Mouse (Mus musculus) urinary bladder, adult 18-20 months (tissue): ENCODE measurements around the gene Pter.
A peak's percentile ranks its signal among the peaks of the same experiment; 100 is the strongest.

Source experiments
- DNase-seq, 2 experiments: peaks; one replicate each; pipeline ENCODE4 v3.0.0; 2022; ENCODE audit warnings: low spot score in 2 of 2, mixed read lengths in 2 of 2

The Pter gene

GRCm38 (mm10) chr2:12923804-12924591 is at the start of gene Pter:
Pter (plus strand) TSS chr2:12924041.
- peak; percentile 80 to 87 for DNase-seq

DNA sequence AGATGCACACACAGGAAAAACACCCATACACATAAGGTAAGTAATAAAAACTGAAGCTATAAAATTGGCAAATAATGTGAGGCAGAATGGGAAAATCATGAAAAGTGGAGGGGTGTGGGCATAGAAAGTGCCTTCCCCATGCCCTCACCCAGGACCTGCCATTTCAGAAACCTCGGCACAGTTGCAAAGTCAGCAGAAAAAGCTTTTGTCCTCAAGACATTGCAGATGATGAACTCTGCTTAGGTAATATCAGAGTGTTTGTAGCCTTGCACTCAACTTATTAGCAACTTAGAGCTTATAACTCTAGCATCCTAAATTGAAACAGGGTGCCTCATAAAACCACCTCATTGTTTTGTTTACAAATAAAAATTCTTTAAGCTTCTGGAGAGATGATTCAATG is 49.6 kb upstream of the Pter start:
- no peak for DNase-seq

DNA sequence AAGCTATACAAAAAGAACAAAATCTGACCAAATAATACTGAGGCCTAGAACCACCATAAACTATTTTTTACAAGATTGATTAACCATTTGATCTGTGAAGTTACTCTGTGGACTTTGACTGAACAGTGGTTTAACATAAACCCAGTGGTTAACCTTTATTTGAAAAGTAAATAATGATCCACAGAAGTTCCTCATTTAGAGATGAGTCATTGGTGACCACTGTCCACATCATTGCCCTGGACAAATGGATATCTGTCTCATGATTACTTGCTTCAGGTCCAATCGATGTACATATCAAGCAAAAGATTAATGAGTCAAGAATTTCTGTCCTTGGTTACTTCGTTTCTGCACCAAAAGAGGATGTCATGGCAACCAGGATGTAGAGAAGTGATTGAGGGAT is 44.3 kb upstream of the Pter start:
- no peak for DNase-seq

DNA sequence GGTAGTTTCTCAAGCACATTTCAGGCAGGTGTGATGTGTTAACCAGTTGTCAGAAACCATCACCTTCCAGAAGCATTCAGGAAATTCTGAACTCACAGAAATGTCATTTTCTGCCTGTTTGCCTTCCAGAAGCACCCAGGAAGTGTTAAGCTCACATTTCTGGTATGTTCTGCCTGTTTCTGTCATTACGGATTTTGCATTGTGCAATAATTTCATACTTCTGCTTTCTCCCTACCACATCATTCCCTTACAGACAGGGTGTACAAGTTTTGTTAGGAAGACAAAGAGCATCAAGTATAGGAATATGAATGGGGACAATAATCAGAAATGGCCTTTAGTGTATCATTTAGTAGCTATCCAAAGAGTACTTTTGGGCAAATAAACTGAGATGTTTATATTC is 42.8 kb upstream of the Pter start:
- no peak for DNase-seq

DNA sequence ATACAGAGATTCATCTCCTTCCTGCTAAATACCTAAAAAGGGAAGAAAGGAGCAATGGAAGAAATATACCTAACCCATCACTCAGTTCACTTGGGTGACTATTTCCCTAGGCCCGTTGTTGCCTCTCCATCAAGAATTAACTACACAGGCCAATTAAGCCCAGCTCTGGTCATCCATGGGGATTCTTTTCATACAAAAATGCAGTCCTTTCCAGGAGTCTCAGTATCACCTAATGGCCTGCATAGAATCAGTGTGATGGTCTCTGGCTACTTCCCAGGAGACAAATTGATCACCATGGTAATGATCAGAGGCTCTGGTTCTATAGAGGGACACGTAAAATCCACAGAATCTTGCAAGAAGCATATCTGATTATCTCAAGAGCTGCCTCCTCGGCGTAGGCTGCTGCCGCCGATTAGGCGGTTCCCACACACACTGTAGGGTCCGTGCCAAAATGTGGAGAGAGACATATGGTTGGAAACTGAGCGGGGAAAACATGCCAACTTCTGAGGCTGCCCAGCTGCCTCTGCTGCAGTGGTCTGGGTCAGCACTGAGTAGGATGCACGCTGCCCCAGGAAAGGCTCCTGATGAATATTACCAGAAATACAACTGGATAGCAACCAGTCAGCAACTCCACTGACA is 40.4 kb upstream of the Pter start:
- no peak for DNase-seq

- DNase-seq = no peak
Observed at GRCm38 (mm10) chr2:12887015-12887414, 36.8 kb upstream of the Pter start.

DNA sequence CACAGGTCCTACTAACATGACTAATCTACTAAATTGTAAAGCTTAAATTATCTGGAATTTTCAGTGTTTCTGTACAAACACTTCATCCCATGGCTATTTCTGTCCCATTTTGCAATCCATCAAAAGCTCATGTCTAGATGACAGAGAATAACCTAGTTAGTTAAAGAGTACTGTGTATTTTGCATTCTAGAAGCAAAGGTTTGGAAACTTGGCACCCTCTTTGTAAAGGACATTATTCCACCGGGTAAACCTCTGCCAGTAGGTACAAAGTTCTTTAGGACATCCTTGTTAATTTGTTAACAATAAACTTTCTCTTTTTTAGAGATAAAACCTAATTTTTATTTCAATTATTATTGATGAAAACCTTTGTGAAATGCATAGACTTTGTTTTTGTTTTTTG is 18.1 kb upstream of the Pter start:
- no peak for DNase-seq

DNA sequence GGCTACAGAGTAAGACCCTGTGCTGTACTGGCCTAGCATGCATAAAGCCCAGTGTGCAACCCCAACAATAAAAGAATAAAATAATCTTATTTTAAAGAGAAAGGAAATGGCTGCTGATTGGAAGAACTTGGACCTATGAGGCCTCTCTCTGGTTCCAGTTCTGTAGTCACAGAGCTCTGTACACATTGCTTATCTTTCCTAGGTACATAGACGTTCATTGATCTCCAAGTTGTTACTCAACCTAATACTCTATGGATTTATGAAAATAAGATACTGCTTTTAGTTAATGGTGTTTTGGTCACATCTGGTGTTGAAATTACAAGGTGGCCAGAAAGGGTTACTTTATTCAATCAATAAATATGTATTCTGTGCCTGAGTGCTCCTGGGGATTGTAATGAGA is 1.8 kb downstream of the Pter start:
- DNase-seq = no peak

- DNase-seq = no peak
Observed at GRCm38 (mm10) chr2:12930338-12930737, 6.5 kb downstream of the Pter start.

DNA sequence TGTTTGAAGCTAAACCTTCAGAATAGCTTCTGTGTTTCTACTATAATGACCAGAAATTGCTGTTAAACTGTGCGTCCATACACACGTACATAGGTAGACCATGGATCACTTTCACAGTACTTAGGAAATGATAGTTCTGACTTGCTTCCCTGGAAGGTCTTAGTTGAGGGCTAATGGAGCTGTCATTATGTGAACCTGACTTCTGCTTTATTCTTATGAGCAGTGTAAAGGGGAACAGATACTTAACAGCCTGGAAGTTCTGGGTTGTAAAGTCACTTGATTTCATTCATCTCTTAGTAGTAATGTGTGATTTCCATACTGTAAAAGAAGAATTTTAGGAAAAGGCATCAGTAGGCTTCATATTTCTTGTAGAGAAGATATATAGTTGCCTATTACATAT is 10.1 kb downstream of the Pter start:
- no peak for DNase-seq

DNA sequence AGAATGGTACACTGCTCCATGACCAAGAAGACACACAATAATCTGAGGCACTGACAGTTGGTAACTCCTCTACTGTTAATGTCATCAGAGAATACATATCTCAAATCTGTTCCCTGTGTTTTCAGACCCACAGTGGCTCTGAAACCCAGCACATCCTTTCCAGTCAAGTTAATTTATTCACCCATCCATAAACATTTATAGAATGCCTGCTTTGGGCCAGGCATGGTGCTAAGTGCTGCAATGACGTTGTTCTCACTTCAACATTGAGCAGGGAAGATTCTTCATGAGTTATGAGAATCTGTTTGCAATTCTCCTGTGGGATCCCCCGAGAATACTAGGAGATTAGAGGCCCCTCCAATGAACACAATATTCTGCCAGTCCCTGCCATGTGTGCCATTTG is 11.4 kb downstream of the Pter start:
- DNase-seq = no peak

GRCm38 (mm10) chr2:12937461-12938217 is 13.8 kb downstream of the Pter start:
- no peak for DNase-seq

- no peak for DNase-seq
Observed at GRCm38 (mm10) chr2:12938641-12939040, 14.8 kb downstream of the Pter start.

DNA sequence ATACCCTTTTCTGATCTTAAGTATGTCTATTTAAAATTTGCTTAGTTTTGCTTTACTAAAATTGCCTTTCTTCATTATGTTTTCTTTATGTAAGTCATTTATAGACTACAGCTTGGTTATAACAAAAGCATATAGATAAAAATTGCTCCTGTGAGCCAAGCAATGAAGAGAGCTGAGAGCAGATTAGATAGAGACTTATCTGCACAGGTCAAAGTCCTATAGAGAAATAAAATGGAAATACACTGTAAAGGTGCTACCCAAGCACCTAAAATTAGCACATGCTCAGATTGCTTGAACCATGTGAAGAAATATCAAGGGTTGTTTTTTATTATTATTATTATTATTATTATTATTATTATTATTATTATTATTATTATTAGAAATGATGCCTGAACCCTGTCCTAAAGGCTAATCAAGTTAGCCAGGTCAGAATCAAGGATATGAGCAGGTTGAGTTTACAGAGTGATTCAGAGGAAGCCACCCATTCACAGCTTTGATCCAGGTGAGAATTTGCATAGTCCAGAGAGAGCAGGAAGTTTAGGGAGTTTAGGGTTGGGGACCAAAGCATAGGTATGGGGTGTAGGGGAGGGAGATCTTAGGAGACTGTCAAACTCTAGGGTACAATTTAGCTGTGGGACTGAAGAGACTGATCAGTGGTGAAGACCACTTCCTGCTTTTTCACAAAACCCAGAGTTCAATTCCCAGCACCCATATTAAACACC is 33.0 kb downstream of the Pter start:
- no peak for DNase-seq

DNA sequence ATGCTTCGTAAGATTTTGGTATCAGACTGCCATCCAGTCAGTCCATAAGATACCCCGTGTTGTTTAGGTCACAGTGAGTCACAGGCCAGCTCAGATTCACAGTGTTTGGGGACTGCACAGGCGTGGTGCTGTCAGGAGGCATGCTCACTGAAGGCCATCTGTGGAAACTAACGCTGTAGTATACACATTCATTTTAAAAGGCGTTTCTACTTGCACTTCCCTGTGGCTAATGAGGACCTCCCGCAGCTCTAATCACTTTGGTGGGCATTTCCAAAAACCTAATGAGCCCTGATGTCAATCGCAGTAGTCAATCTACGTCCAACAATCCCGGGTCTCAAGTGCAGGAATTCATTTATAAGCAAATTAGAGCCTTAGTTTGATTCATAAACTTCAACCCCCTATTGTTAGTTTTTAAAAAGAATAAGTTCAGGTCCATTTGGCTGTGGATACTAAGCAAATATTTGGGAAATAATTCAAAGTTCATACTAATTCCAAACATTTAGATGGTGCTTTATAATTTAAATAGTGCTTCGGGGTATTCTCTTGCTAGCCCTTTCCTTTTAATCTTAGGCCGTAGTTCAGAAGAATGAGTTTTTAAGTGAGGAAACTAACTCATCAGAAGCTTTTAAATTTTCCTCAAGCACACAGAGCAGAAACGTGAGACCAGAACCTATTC is 46.3 kb downstream of the Pter start:
- DNase-seq = no peak

GRCm38 (mm10) chr2:12973752-12974151 is 49.9 kb downstream of the Pter start:
- DNase-seq = no peak

GRCm38 (mm10) chr2:12977367-12977766 is 53.5 kb downstream of the Pter start:
- DNase-seq = no peak

GRCm38 (mm10) chr2:12978771-12979170 is 54.9 kb downstream of the Pter start:
- DNase-seq = no peak

GRCm38 (mm10) chr2:12984901-12985732 is 61.3 kb downstream of the Pter start:
- no peak for DNase-seq

DNA sequence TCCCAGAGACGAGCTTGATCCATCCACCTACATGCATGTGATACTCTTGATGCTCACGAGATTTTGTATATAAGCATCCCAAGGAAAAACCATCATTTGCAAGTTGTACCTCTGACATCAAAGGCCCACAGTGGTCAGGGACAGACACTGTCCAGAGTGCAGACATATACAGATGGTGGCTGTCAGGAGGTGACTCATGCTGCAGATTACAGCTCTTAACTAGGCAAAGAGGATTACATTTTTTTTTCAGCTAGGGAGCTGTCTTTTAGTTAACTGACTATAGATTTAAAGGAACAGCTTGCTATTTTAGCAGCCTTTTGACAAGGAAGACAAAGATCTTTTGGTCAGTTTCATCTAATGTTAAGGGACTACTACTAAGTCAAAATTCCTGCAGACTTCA is 76.2 kb downstream of the Pter start:
- no peak for DNase-seq

DNA sequence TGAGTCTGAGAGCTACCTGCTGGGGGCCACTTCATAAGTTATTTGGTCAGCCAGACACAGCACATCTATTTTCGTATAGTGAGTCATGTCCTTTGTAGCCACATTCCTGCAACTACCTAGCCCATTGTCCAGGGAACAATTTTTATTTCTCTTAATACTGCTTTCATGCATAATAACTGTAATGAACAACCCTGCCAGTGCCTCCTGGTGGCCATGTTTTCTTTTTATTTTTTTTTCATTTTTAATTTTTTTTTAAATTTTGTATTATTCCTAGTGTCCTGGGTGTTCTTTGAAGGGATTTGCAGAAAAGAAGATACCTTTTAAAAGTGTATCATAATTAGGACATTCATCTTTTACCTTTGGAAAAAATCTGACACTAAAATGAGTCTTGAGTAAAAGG is 84.6 kb downstream of the Pter start:
- DNase-seq = no peak
